Mouse (Mus musculus) natural killer cell, adult 2 months (primary cell): ENCODE measurements around the gene Tnr.

Experiments used
- DNase-seq, 2 experiments: peaks; one replicate each; pipeline ENCODE4 v3.0.0; 2022; ENCODE audit warnings: low spot score in 2 of 2

Gene Tnr

GRCm38 (mm10) chr1:159566046-159566445 is 42.5 kb downstream of the Tnr start:
- no peak for DNase-seq

DNA sequence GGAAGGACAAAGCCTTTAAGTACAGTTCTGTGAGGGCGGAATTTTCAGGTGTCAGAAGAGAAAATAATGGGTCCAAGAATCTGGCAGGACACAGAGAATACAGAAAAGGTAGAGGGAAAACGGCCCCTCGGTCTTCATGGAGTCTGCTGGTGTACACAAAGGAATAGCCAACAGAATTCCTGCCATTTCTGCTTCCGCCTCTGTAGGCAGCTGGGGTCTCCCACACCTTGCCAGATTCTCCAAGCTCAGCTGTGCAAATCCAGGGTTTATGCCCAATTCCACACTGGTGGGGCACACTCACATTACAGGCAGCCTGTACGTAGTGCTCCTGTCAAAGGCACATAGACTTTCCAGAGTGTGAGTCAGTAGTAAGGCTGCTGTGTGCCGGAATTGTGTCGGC is 43.6 kb downstream of the Tnr start:
- no peak for DNase-seq

DNA sequence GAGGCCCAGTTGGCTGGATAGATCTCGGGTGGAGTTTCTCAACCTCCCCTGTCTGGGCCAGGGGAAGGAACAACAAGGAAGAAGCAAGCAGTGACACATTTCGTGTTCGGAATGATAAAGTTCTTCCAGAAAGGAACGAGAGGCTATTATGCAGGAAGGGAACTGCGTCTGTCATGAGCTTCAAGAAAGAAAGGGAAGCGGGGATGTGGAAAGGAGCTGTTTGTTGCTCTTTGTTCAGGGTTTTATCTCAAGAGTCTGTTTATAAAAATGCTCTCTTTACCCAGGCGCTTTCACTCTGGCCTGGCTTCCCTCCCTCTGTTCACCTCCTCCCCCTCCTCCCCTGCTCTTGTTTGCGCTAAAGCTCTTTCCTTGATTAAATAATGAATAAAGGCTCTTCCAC is 46.7 kb downstream of the Tnr start:
- no peak for DNase-seq

GRCm38 (mm10) chr1:159570831-159571230 is 47.3 kb downstream of the Tnr start:
- no peak for DNase-seq

GRCm38 (mm10) chr1:159571951-159572350 is 48.4 kb downstream of the Tnr start:
- no peak for DNase-seq

- no peak for DNase-seq
Observed at GRCm38 (mm10) chr1:159573116-159573515, 49.5 kb downstream of the Tnr start.

DNA sequence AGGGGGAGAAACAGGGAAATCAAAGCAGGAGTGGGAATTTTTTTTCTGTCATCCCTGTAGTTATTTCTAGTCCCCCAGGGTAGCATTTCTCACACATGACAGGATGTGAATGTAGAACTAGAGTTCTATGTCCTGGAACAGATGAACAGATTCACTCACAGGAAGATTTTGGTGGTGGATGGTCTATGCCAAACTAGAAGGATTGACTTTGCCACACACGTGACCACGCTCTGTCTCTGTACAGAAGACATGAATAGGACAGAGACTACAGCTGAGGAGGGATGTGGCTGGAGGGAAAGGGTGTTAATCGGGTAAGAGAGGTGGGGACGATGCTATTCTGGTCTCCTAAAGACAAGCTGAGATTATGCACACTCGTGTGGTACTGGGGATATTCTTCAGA is 51.1 kb downstream of the Tnr start:
- no peak for DNase-seq

- no peak for DNase-seq
Observed at GRCm38 (mm10) chr1:159576246-159576645, 52.7 kb downstream of the Tnr start.

GRCm38 (mm10) chr1:159578391-159578790 is 54.8 kb downstream of the Tnr start:
- no peak for DNase-seq

DNA sequence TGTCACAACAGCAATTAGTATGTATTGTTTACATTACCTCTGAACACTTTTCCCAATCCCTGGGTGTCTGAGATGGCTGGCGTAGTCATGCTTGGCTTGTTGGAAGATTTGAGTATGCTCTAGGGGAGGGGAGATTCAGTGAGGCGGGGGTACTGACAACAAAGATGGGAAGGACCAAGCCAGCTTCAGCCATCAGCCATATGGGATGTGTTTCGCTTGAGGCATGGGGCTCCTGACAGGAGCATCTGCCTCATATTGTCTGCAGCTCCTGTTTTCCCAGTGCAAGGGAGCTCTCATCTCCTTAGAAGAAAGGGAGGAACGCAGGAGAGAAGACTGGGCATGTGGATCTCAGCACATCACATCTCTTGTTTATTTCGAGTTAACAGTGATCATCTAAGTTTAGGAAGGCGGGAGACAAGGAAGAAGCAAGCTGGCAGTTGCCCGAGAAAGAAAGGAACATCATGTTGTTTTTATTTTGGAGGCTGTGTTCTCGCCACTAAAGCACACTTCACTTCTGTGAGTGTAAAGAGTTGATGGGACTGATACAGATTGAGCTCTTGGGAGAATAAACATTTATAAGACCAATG is 56.9 kb downstream of the Tnr start:
- DNase-seq = no peak

- DNase-seq = no peak
Observed at GRCm38 (mm10) chr1:159583877-159584276, 60.3 kb downstream of the Tnr start.

DNA sequence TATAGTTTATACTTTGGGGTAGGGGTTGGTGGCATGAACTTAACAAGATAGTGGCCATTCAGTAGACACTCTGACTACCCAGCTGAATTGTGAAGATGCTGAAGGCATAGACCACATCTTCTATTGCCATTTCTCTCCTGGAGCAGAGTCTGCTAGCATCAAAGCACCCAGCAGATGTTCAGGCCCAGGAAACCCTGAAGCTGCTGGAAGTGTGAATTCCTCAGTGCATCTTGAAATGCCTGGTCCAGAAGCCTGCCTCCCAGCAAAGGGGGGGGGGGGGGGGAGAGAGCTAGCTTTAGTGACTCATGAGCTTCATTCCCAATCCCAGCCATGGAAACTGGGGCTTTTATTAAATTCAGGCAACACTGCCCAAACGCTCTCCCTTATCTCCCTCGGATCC is 65.2 kb downstream of the Tnr start:
- DNase-seq = no peak

GRCm38 (mm10) chr1:159594099-159595058 is 70.8 kb downstream of the Tnr start:
- DNase-seq = no peak

DNA sequence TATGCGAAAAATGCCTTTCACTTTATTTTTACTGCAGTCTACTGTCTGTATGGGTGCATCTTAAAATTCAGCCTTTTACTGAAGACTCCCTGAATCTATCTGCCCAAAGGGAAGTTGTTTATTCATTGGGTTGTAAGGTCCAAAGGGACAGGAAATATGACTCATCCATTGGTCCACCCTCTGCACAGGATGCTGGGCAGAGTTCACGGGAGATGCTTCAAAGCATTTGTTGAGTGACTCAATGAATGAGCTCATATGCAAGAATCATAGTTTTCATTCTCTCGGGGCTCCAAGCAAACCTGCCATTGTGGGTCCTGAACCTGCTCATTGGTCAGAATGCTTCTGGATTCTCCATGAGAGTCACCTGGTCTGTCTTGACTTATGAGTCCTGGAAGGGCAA is 72.2 kb downstream of the Tnr start:
- no peak for DNase-seq

- DNase-seq = no peak
Observed at GRCm38 (mm10) chr1:159596640-159597039, 73.1 kb downstream of the Tnr start.

DNA sequence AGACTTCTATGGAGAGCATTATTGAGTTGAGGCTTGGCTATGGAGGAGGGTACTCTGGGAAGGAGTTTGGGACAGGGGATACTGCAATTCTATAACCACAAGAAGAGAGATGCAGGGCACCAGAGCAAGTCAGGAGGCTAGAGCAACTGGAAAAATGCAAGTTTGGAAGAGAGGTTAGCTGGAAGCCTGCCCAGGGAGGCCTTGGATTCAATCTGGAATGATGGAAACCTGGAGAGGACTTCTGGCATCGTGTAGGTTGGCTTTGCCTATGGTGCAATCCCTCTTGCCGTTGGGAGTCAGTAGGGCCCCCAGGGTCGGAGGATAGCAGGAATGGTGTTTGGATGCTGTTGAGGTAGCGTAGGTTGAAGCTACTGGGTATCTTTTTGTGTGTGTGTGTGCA is 90.0 kb downstream of the Tnr start:
- no peak for DNase-seq

DNA sequence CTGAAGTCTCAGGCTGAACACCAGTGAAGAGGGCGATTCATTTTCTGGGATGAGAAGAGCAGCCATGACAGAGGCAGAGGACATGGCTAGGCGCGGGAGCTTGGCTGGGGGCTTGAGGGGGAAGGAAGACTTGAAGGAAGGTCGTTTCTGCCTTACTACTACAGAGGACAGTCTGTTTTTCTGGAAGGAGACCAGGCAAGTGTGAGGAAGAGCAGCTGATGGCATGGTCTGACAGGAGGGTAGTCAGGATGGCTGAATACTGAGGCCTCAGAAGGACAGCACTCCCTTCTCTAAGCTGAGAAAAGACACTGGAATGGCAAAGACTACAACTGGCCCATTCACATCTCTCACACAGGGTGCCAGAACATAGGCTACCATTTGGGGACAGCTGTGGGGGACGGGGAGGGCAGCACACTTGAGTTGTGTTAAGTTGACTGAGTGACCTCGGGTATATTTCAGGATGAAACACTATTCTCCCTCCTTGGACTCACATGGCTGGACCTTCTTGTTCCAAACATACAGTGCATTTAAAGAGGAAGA is 90.6 kb downstream of the Tnr start:
- DNase-seq = no peak

- no peak for DNase-seq
Observed at GRCm38 (mm10) chr1:159614644-159615431, 91.3 kb downstream of the Tnr start.

DNA sequence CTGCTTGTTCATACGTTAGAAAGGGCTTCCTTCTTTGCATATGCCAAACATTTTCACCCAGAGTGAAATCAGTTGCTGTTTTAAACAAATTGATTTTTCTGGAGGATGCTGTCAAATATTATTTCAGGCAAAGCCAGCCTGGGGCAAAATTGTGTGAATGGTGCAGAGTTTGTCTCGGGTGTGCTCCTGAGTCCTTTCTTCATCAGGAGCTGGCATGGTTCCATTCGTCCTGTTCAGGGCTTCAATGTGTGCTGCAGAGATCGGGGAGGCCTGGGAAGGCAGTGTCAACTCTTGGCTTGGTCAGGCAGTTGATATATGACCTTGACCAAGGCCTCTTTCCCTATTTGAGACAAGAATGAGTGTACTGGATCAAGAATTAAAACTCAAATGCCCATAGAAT is 92.1 kb downstream of the Tnr start:
- DNase-seq = no peak

GRCm38 (mm10) chr1:159619205-159619604 is 95.6 kb downstream of the Tnr start:
- DNase-seq = no peak

DNA sequence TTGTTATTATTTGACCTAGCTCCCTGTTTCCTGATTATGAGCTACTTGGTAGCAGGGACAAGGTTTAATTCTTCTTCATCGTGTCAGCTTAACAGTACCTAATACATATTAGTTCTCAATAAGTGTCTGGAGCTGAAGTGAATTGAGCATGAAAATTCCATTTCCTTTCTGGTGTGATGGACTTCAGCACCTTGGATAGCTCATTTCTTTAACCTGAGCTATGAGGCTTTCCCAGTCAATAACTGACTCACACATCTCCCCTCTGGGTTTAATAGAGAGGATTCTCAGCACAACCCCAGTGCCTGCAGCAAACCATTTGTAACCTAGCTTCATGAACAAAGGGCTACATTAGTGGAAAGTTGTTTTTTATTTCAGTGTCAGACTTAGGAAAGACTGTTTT is 97.8 kb downstream of the Tnr start:
- no peak for DNase-seq

DNA sequence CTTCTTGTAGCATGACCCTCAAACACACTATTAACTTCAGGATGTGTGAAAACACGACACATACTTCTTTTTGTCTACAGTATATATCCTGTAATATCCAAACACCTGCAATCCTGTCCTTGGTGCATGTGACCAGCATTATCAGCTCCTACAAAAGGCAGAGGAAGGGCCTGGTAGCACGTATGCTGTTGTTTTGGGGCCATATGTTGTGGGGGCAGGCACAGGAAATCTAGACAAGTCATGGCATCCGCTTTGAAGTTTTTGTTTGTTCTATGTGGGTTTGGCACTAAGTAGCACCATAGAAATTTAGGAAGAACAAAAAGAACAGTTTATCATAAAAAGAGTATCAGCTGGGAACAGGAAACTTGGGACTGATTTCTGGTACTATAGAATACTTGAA is 105.5 kb downstream of the Tnr start:
- DNase-seq = no peak
